Mouse (Mus musculus) duodenum, adult 2 months (tissue): ENCODE data around the gene Tulp3. TPM values are rescaled to one million over a fixed set of nuclear protein-coding genes. Genes with fewer than 3 reads are reported as not detected.

Source experiments
- polyA plus RNA-seq: library from polyadenylated mRNA; depleted of rRNA; stranded (reverse); fragments of >200 nt; gene quantifications from 2 replicates; pipeline ENCODE4 v1.2.3, GENCODE M21; 2012; ENCODE audit warnings: low replicate concordance; rRNA removed

Gene Tulp3
- polyA plus RNA-seq: 1.6 and 2.8 TPM in 2 replicates

DNA sequence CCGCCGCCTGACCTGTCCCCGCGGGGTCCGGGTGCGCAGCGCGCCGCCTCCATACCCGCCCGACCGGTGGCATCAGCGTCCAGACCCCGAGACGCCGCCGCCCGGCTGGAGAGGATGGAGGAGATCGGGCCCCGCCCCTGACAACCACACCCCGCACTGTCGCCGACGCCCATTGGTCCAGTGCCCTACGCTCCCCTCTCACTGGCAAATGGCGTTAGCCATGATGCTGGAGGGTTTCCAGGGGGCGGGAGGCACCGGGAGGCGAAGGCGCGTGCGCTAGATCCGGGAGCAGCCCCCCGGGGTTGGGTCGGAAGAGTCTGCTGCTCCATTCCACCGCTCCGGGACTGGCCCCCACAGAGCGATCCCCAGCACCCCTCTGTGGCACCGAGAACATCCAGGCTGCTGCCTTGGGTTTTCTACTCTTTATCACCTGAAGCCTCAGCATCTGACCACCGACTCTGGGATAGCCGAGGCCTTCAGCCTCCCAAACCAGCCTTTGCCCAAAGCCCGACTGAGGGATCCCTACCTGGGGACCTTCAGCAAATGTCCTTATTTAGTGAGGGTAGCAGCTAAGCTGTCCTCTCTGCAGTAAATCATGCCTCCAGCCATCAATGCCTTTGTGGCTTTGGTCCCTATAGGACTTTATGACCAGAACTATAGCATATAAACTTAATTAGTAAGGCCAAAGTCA is at the start of gene Tulp3:
Gene Tulp3, minus strand, starts transcription at position 126 of the 691 bp plus-strand sequence.

DNA sequence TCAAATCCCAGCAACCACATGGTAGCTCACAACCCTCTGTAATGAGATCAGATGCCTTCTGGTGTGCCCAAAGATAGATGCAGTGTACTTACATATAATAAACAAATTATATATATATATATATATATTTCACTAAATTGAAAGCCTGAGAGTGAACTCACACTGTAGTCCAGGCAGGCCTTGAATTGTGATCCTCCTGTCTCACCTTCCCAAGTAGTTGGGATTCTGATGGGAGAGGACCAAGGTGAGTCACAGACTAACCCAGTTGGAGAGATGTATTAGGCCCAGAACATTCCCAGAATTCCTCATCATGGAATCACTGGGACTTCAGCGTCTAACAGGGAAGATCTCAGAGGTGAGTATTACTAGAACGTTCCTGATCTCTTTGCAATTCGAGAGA is 43.3 kb upstream of the Tulp3 start, which contains the start of gene Nrip2:
Gene Nrip2, plus strand, starts transcription at position 301 of the 400 bp plus-strand sequence.

DNA sequence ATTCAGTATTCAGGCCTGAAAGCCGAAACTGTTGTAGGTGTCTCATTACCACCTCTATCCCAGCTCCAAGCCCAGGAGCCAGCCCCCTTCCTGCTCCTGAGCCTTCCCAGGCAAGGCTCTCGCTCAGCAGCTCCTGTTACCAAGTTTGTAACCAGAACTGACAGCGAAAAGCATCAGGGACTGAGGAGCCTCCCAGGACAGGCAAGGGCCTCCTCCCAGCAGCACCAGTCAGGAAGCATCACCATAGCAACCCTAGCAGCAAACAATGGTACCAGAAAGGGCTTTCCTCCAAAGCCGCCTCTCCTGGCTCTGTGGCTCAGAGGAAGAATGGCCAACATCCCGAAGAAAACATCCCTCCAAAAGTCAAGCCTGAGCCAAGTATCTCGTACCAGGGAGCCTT is 19.5 kb upstream of the Tulp3 start, which contains the start of the genes Tex52 and Gm44596:
Gene Tex52, plus strand, starts transcription at position 265 of the 400 bp plus-strand sequence.
Gene Gm44596, plus strand, starts transcription at position 312 of the 400 bp plus-strand sequence.

DNA sequence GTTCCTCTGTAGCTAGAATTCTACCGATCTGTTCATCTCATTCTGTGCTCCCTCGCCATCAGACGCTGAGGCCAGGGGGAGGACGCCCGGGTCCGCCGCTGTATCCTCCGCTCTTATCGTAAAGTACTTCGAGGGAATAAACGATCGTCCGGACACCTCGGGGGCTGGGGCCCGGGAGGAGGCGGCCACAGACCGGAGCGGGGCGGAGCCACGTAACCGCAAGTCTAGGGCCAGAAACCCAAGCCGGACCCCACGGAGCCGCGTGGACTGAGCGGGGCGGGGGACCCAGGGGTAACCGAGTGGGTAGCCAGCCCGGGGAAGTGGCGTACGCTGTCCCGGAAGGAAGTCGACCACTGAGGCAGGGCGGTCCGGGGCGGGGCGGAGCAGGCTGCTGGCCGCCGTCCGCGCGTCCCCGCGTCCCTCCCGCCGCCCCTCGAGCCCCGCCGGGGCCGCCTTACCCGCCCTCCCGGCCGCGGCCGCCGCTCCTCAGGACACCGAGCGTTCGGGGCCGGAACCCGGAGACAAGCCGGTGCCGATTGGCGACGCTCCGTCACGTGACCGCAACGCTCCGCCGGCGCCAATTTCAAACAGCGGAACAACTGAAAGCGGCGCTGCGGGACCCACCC is 6.8 kb upstream of the Tulp3 start, which contains the start of the genes Rhno1 and Foxm1:
Gene Rhno1, minus strand, starts transcription at position 531 of the 626 bp plus-strand sequence.
Gene Foxm1, plus strand, starts transcription at position 587 of the 626 bp plus-strand sequence.

DNA sequence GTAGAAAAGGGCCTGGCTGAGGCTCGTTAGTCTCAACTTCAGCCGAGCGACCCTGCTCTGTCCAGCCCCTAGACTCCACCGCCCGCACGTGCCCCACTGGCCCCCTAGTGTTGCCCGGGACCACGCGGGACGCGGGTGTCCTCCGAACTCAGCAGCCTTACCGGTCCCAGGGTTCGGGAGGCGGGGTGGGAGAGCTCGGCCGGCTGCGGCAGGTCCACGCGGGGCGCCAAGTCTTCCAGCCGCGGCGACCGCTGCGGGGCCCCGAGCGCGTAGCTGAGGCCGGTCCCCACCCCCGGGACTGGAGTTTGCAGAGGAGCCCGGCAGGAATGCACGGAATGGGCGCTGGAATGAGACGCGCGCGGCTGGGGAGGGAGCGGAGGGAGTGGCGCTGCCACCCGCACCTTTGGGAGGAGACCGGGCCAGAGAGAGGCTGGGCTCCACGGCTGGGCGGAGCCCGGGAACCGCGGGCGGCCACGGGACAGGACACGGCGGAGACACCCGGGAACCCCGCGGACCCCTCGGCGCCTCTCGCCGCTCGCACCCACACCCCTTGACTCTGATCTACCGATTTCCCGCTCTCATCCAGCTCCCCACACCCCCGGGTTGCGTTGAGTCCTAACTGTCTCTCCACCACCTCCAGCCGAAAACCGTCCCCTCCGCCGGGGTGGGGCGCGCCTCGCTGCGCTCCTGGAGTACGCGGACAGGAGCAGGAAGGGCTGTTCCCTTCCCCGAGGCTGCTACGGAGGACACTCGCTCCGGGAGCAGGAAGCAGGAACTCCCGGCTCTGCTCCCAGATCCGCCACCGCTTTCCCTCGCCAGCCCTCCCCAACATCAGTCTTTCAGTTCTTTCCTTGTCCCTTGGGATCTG is 55.3 kb downstream of the Tulp3 start, which contains the start of gene Tead4:
Gene Tead4, minus strand, starts transcription at position 690 of the 868 bp plus-strand sequence.

Other genes starting within 250 kb of the Tulp3 start
- 18.8 and 19.4 TPM in 2 replicates for gene Tspan9, start 212.3 kb downstream of the Tulp3 start, polyA plus RNA-seq
- gene Tead4, start 55.0 kb downstream of the Tulp3 start, polyA plus RNA-seq: 0.40 and 1.1 TPM in 2 replicates
- gene Rhno1, start 7.1 kb upstream of the Tulp3 start, polyA plus RNA-seq: 11.0 and 11.4 TPM in 2 replicates
- gene Foxm1, start 7.1 kb upstream of the Tulp3 start, polyA plus RNA-seq: 9.4 and 14.7 TPM in 2 replicates
- gene Tex52, start 19.6 kb upstream of the Tulp3 start, polyA plus RNA-seq: 0.13 TPM in 1 of 2 replicates, not detected in the other
- not detected in 2 replicates for gene Gm44596, start 19.7 kb upstream of the Tulp3 start, polyA plus RNA-seq
- gene Nrip2, start 43.4 kb upstream of the Tulp3 start, polyA plus RNA-seq: 0.78 and 1.3 TPM in 2 replicates
- 16.3 and 28.8 TPM in 2 replicates for gene Itfg2, start 69.1 kb upstream of the Tulp3 start, polyA plus RNA-seq
- gene Fkbp4, start 82.8 kb upstream of the Tulp3 start, polyA plus RNA-seq: 130 and 203 TPM in 2 replicates
- 0.02 and 0.20 TPM in 2 replicates for gene Pzp, start 170.9 kb upstream of the Tulp3 start, polyA plus RNA-seq
- 6.1 TPM in 1 of 2 replicates, not detected in the other for gene A2ml1, start 225.8 kb upstream of the Tulp3 start, polyA plus RNA-seq